Mouse (Mus musculus) midbrain, postnatal 0 days (tissue): Measurements from ENCODE around the gene Sit1. TPM values are rescaled to one million over a fixed set of nuclear protein-coding genes. Genes with fewer than 3 reads are reported as not detected.

Experiments
- ATAC-seq: fragments of 200-750 bp; cut with Nextera tagmentation; 2 replicates; pipeline ENCODE4 v1.8.0; 2017; ENCODE audit warnings: moderate number of reproducible peaks, mild to moderate bottlenecking, moderate TSS enrichment, moderate library complexity; ENCODE audit not compliant: low FRiP score
- DNase-seq: peaks from one replicate; pipeline ENCODE4 v3.0.0-alpha.2; 2015; ENCODE audit warnings: low spot score
- H3K27ac ChIP-seq: fragments of 300-500 bp; sonication (generic); 2 replicates; pipeline ENCODE4 v1.5.1; 2014; ENCODE audit warnings: low read depth, mild to moderate bottlenecking, low read length, mixed read lengths
- H3K27me3 ChIP-seq: fragments of 300-500 bp; sonication (generic); 2 replicates; pipeline ENCODE4 v1.6.1; 2014; ENCODE audit warnings: low read length, control low read depth, mixed read lengths; ENCODE audit not compliant: insufficient read depth
- H3K36me3 ChIP-seq: fragments of 300-500 bp; sonication (generic); 2 replicates; pipeline ENCODE4 v1.6.1; 2014; ENCODE audit warnings: low read length, control low read depth, mixed read lengths; ENCODE audit not compliant: insufficient read depth
- H3K4me1 ChIP-seq: fragments of 300-500 bp; sonication (generic); 2 replicates; pipeline ENCODE4 v1.6.1; 2014; ENCODE audit warnings: mild to moderate bottlenecking, control low read depth, antibody characterized with exemption, low read length, mixed read lengths; ENCODE audit not compliant: insufficient read depth
- H3K4me2 ChIP-seq: fragments of 300-500 bp; sonication (generic); 2 replicates; pipeline ENCODE4 v1.6.1; 2014; ENCODE audit warnings: low read depth, mild to moderate bottlenecking, low read length, mixed read lengths; ENCODE audit not compliant: poor library complexity, severe bottlenecking
- H3K4me3 ChIP-seq: fragments of 300-500 bp; sonication (generic); 2 replicates; pipeline ENCODE4 v1.5.1; 2014; ENCODE audit warnings: low read depth, mild to moderate bottlenecking, low read length, moderate library complexity
- H3K9ac ChIP-seq: fragments of 300-500 bp; sonication (generic); replicated peaks from 2 replicates; pipeline ENCODE4 v1.6.1; 2014; ENCODE audit warnings: mild to moderate bottlenecking, low read length, moderate library complexity, mixed read lengths; ENCODE audit not compliant: poor library complexity, severe bottlenecking
- H3K9me3 ChIP-seq: fragments of 300-500 bp; sonication (generic); 2 replicates; pipeline ENCODE4 v1.6.1; 2016; ENCODE audit warnings: low read length, control low read depth
- CTCF ChIP-seq: IDR thresholded peaks from 2 replicates; pipeline ENCODE4 v1.5.1; 2016; ENCODE audit warnings: antibody characterized with exemption, mild to moderate bottlenecking
- WGBS: fragments of 180-500 bp; shearing (Covaris S2); extraction: QIAGEN DNeasy Blood & Tissue Kit; methylation state at CpG from one replicate; pipeline ENCODE4 v1.1.7; 2014; 5-methylcytosine and 5-hydroxymethylcytosine counted together
- polyA plus RNA-seq: library from polyadenylated mRNA; unstranded; fragments of >200 nt; fragmentation: Nextera tagmentation; extraction: Ambion mirVana; gene quantifications from 2 replicates; pipeline ENCODE4 v1.2.1, GENCODE M21; 2015
- total RNA-seq: library from RNA; depleted of rRNA; stranded (reverse); fragments of >200 nt; gene quantifications from 2 replicates; pipeline ENCODE4 v1.2.3, GENCODE M21; 2014

The Sit1 gene
- total and polyA plus RNA-seq, 2 experiments from 2014 or later: not detected

GRCm38 (mm10) chr4:43519956-43520355, 36.4 kb upstream of the Sit1 start:
- Histone ChIP-seq H3K4me2 (peak overlapping the region; percentile 28), H3K4me3 (0 out of 2 replicates have a peak overlapping the region, but pooled peaks have one; percentile 5), H3K9me3 (no peaks in the 10 kb centered on the region), H3K27me3 (peaks cover 15% of the 10 kb centered on the region), H3K36me3 (no peaks in the 10 kb centered on the region), H3K27ac (no peak overlapping the region), H3K9ac (no peak overlapping the region), H3K4me1 (peaks cover 7% of the 10 kb centered on the region; the same call in 1 of the 2 replicates)
- peak; percentile 90 for DNase-seq
- 15% methylated on average over 6 of the region's 6 CpGs for WGBS
- no peak for TF ChIP-seq CTCF
- peak; percentile 66; the same call in 1 of the 2 replicates for ATAC-seq

- no peak for TF ChIP-seq CTCF
- ATAC-seq: no peak
Observed at GRCm38 (mm10) chr4:43519551-43519950, 36.0 kb upstream of the Sit1 start.

GRCm38 (mm10) chr4:43515764-43516708, 32.5 kb upstream of the Sit1 start:
- H3K4me1 ChIP-seq: no peaks in the 10 kb centered on the region
- no peak overlapping the region for H3K9ac ChIP-seq
- no peaks in the 10 kb centered on the region for H3K9me3 ChIP-seq
- WGBS: 72% methylated on average over 11 of the region's 11 CpGs
- H3K36me3 ChIP-seq: no peaks in the 10 kb centered on the region
- no peak overlapping the region for H3K4me3 ChIP-seq
- H3K27me3 ChIP-seq: no peaks in the 10 kb centered on the region
- H3K27ac ChIP-seq: no peak overlapping the region
- no peak for TF ChIP-seq CTCF
- ATAC-seq: no peak
- no peak overlapping the region for H3K4me2 ChIP-seq
- no peak for DNase-seq

More at GRCm38 (mm10) chr4:43519551-43519950, 36.0 kb upstream of the Sit1 start:
- no peak for DNase-seq
- Histone ChIP-seq H3K4me3 (0 out of 2 replicates have a peak overlapping the region, but pooled peaks have one; percentile 5), H3K9me3 (no peaks in the 10 kb centered on the region), H3K36me3 (no peaks in the 10 kb centered on the region), H3K27ac (no peak overlapping the region), H3K4me1 (peaks cover 7% of the 10 kb centered on the region; the same call in 1 of the 2 replicates), H3K27me3 (peaks cover 15% of the 10 kb centered on the region), H3K9ac (0 out of 2 replicates have a peak overlapping the region, but pooled peaks have one; percentile 33), H3K4me2 (peak overlapping the region; percentile 28)
- WGBS: 22% methylated on average over 10 of the region's 10 CpGs

- H3K27me3 ChIP-seq: peaks cover 8% of the 10 kb centered on the region
- 78% methylated on average over 4 of the region's 4 CpGs for WGBS
- no peak for DNase-seq
- H3K4me1 ChIP-seq: no peaks in the 10 kb centered on the region
- no peak overlapping the region for H3K4me2 ChIP-seq
- no peak overlapping the region for H3K4me3 ChIP-seq
- no peak overlapping the region for H3K27ac ChIP-seq
- H3K9ac ChIP-seq: no peak overlapping the region
- no peaks in the 10 kb centered on the region for H3K9me3 ChIP-seq
- no peak for TF ChIP-seq CTCF
- no peaks in the 10 kb centered on the region for H3K36me3 ChIP-seq
- ATAC-seq: no peak
Observed at GRCm38 (mm10) chr4:43513791-43514190, 30.3 kb upstream of the Sit1 start.

GRCm38 (mm10) chr4:43513300-43513699, 29.8 kb upstream of the Sit1 start:
- no peak for DNase-seq
- H3K4me2 ChIP-seq: no peak overlapping the region
- ATAC-seq: no peak
- no peak overlapping the region for H3K9ac ChIP-seq
- no peaks in the 10 kb centered on the region; the same call in 1 of the 2 replicates for H3K4me1 ChIP-seq
- no peak overlapping the region for H3K27ac ChIP-seq
- 81% methylated on average over 4 of the region's 4 CpGs for WGBS
- no peak overlapping the region for H3K4me3 ChIP-seq
- H3K9me3 ChIP-seq: no peaks in the 10 kb centered on the region
- no peaks in the 10 kb centered on the region for H3K36me3 ChIP-seq
- peaks cover 12% of the 10 kb centered on the region for H3K27me3 ChIP-seq
- no peak for TF ChIP-seq CTCF

GRCm38 (mm10) chr4:43512653-43513052, 29.1 kb upstream of the Sit1 start:
- H3K4me2 ChIP-seq: no peak overlapping the region
- no peak for ATAC-seq
- no peak for DNase-seq
- H3K4me1 ChIP-seq: no peaks in the 10 kb centered on the region; the same call in 1 of the 2 replicates
- H3K27ac ChIP-seq: no peak overlapping the region
- H3K27me3 ChIP-seq: peaks cover 12% of the 10 kb centered on the region
- H3K36me3 ChIP-seq: no peaks in the 10 kb centered on the region
- H3K9me3 ChIP-seq: no peaks in the 10 kb centered on the region
- no peak overlapping the region for H3K4me3 ChIP-seq
- 67% methylated on average over 7 of the region's 7 CpGs for WGBS
- TF ChIP-seq CTCF: no peak
- H3K9ac ChIP-seq: no peak overlapping the region
